Mouse (Mus musculus): ENCODE measurements at regions not wholly inside any gene's neighbourhood (a gene's known extent, or its start where the extent isn't known, plus 50 kb on each side); places are given as distances from the start of the nearest gene placed in this dataset.

GRCm38 (mm10) chr7:129914871-129915270 lies 323.2 kb downstream of the Wdr11 start:
- in situ Hi-C loops (cut with MboI, MseI): no loop called here

- in situ Hi-C loops (cut with MboI, MseI): no loop called here
Observed at GRCm38 (mm10) chr7:129918240-129919200, 326.9 kb downstream of the Wdr11 start.

- in situ Hi-C loops (cut with MboI, MseI): no loop called here
Observed at GRCm38 (mm10) chr7:129922291-129922690, 330.6 kb downstream of the Wdr11 start.

GRCm38 (mm10) chr7:129936731-129937130 lies 345.1 kb downstream of the Wdr11 start:
- in situ Hi-C loops (cut with MboI, MseI): no loop called here

DNA sequence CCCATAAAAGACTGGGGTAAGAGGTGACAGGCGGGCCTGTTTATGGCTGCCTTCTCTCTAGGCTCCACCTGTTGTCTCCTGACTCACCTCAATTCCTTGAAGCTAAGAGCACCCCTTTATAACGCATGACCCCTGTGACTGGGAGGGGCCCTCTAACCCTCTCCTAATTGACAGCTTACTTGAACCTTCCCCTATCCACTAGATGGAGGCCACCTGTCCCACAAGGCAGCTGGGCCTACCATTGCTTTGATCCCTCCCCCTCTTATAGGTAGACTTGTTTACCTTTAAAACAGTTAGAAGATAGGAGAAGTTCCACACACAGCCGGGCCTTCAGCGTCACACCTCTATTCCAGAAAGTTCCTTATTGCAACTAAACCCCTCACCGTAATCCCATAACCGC lies 346.1 kb downstream of the Wdr11 start:
- in situ Hi-C loops (cut with MboI, MseI): no loop called here

GRCm38 (mm10) chr7:129938141-129938540 lies 346.5 kb downstream of the Wdr11 start:
- in situ Hi-C loops (cut with MboI, MseI): no loop called here

DNA sequence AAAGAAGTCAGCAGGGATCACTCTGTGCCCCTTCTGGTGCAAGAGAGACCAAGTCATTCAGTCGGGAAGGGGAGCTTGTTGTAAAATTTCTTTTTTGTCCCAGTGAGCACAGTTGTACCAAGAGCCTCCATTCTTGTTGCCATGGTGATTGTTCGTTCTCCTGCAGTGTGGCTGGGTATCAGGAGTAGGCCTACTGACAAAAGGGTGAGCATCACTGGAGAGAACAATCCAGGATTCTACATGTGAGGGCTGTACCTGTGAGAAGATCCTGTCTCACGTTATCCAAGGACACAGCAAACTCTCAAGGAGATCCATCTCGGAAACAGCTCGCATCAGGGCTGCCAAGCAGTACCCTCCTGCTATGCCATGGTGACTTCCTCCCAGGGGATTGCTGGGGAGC lies 347.6 kb downstream of the Wdr11 start:
- in situ Hi-C loops (cut with MboI, MseI): no loop called here

DNA sequence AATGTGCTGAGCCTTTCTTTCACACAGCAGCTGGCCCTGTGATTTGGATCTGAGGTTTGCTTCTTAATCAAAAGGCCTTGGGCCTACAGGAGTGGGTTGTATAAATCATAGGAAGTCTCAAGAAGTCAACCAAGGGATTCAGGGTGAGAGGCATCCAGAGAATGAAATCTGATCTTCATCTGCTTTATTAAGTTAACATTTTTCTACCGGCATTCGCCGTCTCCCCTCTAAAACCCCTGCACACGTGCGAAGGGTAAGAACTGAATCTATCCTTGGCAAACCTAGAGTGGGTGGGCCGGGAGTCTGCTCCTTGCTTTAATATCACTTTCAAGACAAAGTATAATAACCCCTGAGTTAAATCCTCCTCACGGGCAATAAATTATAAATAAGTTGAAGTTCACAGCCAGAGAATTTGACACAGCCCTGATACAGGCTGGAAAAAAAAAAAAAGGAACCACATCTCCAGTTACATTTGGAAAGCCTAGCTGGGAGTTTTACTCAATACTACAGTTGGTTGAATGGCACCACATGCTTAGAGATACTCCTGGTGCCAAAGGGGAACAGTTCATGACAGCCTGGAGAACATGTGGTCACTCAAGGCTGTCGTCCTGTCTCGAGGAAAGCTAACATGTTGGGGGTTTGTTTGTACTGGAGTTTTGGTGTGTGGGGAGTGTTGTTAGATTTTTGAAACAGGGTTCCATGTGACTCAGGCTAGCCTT lies 349.8 kb downstream of the Wdr11 start:
- in situ Hi-C loops (cut with MboI, MseI): no loop called here

DNA sequence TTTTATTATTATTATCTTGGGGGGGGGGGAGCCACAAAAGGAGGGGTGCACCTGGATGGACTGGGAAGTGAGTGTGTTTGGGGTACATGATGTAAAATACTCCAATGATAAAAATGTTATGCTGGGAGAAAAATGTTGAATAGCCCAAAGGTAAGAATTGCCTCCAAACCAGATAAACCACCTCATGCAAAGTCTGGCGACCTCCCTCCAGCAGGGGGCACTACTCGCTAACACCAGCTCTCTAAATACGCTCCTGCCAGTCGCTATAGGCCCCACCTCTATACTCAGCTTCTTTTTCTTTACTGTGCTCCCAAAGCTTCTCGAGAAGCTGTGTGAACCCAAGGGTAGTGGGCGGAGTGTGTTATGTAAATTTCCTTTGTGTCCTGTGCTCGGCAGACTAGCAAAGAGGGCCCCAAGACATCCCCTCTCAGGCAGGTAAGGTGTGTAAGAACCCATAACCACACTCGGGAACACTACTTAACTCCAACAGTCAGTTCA lies 357.0 kb downstream of the Wdr11 start:
- in situ Hi-C loops (cut with MboI, MseI): no loop called here

DNA sequence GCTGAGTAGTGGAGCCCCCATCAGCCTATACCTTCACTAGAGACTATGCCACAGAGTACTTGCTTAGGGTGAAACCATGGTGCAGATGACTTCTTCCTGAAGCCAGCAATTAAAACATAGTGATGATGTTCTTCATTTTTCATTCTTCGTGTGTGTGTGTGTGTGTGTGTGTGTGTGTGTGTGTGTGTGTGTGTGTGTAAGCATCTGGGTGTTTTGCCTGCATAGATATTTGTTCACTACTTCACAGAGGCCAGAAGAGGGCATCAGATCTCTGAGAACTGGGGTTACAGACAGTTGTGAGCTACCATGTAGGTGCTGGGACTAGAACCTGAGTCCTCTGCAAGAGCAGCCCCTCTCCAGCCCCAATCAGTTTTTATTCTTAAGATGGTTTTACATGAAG lies 358.8 kb downstream of the Wdr11 start:
- in situ Hi-C loops (cut with MboI, MseI): no loop called here

- in situ Hi-C loops (cut with MboI, MseI): no loop called here
Observed at GRCm38 (mm10) chr7:129958379-129958778, 366.7 kb downstream of the Wdr11 start.

- in situ Hi-C loops (cut with MboI, MseI): no loop called here
Observed at GRCm38 (mm10) chr7:129962575-129962974, 370.9 kb downstream of the Wdr11 start.

- in situ Hi-C loops (cut with MboI, MseI): no loop called here
Observed at GRCm38 (mm10) chr7:129964192-129964591, 372.5 kb downstream of the Wdr11 start.

GRCm38 (mm10) chr7:129965281-129966051 lies 373.8 kb downstream of the Wdr11 start:
- in situ Hi-C loops (cut with MboI, MseI): no loop called here

DNA sequence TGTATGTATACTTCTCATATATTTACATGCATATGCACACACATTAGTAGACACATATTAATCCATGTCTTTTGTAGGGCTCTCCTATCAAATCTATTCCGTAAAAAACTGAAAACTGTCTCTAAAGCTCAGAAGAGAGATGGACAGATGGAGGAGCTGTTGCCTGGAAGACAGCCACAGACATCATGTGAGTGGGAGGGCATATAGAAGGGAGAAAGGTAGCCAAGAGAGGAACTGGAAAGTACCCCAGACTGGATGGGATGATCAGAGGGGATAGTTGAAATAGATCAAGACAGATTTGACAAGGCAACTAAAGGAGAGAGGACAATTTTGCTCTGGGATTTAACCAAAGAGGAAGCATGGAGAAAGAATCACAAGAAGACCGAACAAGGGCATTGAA lies 375.1 kb downstream of the Wdr11 start:
- in situ Hi-C loops (cut with MboI, MseI): no loop called here

DNA sequence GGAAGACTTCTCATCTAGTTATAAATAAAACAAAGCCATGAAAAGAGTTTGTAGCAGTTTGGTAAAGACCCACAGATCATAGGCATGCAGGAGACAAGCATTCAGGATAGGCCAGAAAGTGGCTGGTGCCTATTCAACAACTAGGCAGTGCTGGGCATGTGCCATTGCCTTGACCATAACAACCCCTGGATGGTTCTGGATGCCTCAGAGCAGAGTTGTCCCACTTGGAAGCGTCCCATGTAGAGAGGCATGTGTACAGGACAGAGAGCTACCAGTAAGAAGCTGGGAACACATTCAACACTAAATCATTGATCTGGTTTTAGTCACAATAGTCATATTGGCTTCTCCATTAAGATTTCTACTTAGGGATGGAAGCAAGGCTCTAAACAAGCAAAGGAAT lies 378.5 kb downstream of the Wdr11 start:
- in situ Hi-C loops (cut with MboI, MseI): loop anchor here (5.0 kb wide), 1 partner anchor 313 kb away; no protein-coding TSS in a partner anchor

DNA sequence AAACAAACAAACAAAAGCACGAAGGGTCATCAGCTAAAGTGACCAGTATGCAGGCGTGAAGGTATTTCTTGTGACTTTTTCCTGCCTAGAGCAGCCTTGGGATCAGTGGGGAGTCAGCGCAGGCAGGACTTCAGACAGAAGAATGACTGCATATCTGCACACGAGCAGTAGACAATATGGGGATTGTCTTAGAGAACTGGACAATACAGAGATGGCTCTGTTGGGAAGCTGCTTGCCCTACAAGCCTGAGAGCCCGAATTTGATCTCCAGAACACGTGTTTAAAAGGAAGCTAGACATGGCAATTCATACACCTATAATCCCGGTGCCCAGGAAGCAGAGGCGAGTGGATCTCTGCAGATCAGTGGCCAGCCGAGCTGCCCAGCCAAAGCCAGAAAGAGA lies 382.5 kb downstream of the Wdr11 start:
- in situ Hi-C loops (cut with MboI, MseI): loop anchor here (5.0 kb wide), 1 partner anchor 317 kb away; no protein-coding TSS in a partner anchor

GRCm38 (mm10) chr7:129974837-129975236 lies 383.2 kb downstream of the Wdr11 start:
- in situ Hi-C loops (cut with MboI, MseI): loop anchor here (5.0 kb wide), 1 partner anchor 318 kb away; no protein-coding TSS in a partner anchor

DNA sequence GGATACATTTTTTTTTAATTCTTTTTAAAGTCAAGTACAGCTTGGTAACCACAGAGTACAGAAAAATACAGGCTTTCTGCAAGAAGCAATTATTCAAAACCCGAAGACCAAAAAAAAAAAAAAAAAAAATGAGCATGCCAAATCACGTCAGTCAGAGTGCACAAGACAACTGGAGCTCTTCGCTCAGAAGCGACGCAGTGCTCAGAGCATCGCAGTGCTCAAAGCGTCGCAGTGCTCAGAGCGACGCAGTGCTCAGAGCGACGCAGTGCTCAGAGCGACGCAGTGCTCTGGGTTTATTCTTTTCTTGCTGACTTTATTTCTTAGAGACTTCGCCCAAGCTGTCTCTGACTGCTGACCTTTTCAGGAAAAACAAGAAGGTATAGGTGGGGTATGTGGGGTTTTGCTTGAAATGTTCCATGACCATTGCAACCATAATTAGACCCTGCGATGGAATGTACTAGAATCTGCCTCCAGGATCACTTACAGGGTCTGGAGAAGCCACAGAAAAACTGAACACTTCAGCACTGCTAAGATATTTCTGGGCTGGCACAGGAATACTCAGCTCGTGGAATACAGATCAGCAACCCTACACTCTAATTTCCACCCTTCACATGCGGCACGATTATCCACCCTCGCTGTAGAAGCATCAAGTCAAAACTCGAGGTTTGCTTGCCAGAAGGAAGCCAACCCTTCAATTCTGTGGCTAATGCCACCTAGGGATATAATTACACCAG lies 384.3 kb downstream of the Wdr11 start:
- in situ Hi-C loops (cut with MboI, MseI): no loop called here

GRCm38 (mm10) chr7:129978576-129978975 lies 386.9 kb downstream of the Wdr11 start:
- in situ Hi-C loops (cut with MboI, MseI): no loop called here

DNA sequence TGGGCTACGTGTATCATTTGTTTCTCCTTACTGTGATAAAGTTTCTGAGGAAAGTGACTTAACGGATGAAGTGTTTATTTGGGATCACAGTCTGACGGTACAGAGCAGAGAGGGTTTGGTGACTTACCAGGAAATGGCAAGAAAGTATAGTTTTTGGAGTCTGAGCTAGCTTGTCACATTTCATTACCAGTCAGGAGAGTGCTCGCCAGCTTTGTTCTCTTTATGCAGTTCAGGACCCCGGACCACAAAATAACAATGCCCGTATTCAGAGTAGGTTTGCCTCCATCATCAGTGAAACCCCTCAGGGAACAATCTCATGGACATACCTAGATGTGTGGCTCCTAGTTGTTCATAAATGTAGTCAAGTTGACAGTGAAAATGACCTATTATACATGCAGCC lies 387.7 kb downstream of the Wdr11 start:
- in situ Hi-C loops (cut with MboI, MseI): no loop called here
